In genomic region chr13:98925486-98926212, GRCm38 (mm10) we compare ENCODE assay signal across 9 mouse cellular contexts. TPM values are rescaled to one million over a fixed set of nuclear protein-coding genes. Genes with fewer than 3 reads are reported as not detected.
A peak's percentile ranks its signal among the peaks of the same experiment; 100 is the strongest.
DNase-seq lines count a peak whose midpoint lies in the region; ATAC-seq and TF ChIP-seq lines count a peak whose summit lies in the region.
"Had no signal": no experiment of that assay in that cellular context is flagged by ENCODE, and none has a peak within 500 bp of the region (broad histone marks: within the 10 kb centered on the region; RNA-seq: fewer than 3 reads in every experiment).

No protein-coding gene starts in this region.

- DNase-seq in ES-E14 (ENCODE audit: low read depth, low spot score), result no peak
- DNase-seq in adrenal gland, postnatal 36 days, result peak; percentile 53 to 69
- peak; percentile 59 to 78 for DNase-seq in heart, postnatal 36 days
- DNase-seq in layer of hippocampus, adult 11-12 months (ENCODE audit: low spot score), result peak; percentile 52
- peak; percentile 51 for DNase-seq in thymus, postnatal 14 days

- H3K27ac ChIP-seq in ES-E14 (ENCODE audit: insufficient read depth, low read depth, low read length, poor library complexity, severe bottlenecking), result peak overlapping the region; percentile 34; the same call in 1 of the 2 replicates
- peak overlapping the region; percentile 98 for H3K27ac ChIP-seq in forebrain, embryonic 13.5 days
- peak overlapping the region; percentile 96 for H3K27ac ChIP-seq in lung, embryonic 16.5 days (ENCODE audit: low read length)
- peak overlapping the region; percentile 99 for H3K27ac ChIP-seq in neural tube, embryonic 15.5 days (replicated peaks)

- H3K4me2 ChIP-seq in forebrain, embryonic 13.5 days, result peak overlapping the region; percentile 86
- H3K4me2 ChIP-seq in lung, embryonic 16.5 days (ENCODE audit: low read depth, low read length), result peak overlapping the region; percentile 94
- peak overlapping the region; percentile 75 for H3K4me2 ChIP-seq in neural tube, embryonic 15.5 days

- H3K36me3 ChIP-seq in ES-E14 (ENCODE audit: control insufficient read depth, insufficient read depth, low read length, poor library complexity, severe bottlenecking), result no peaks in the 10 kb centered on the region
- peaks cover 22% of the 10 kb centered on the region for H3K36me3 ChIP-seq in forebrain, embryonic 13.5 days (ENCODE audit: poor library complexity, severe bottlenecking)
- no peaks in the 10 kb centered on the region; the same call in 1 of the 2 replicates for H3K36me3 ChIP-seq in lung, embryonic 16.5 days (ENCODE audit: control insufficient read depth, insufficient read depth, low read length)
- no peaks in the 10 kb centered on the region for H3K36me3 ChIP-seq in neural tube, embryonic 15.5 days

- intact Hi-C loops in heart, postnatal 36 days (cut with DNase I), result loop anchor here (2.0 to 10.0 kb wide), 4 partner anchors 35 to 167 kb away; no protein-coding TSS in a partner anchor

- peak overlapping the region; percentile 96 for H3K9ac ChIP-seq in ES-E14 (ENCODE audit: insufficient read depth, low read depth, low read length, poor library complexity, severe bottlenecking)
- peak overlapping the region; percentile 100 for H3K9ac ChIP-seq in forebrain, embryonic 13.5 days
- H3K9ac ChIP-seq in lung, embryonic 16.5 days (ENCODE audit: low read length), result peak overlapping the region; percentile 100
- H3K9ac ChIP-seq in neural tube, embryonic 15.5 days (replicated peaks), result peak overlapping the region; percentile 100

- H3K9me3 ChIP-seq in ES-E14 (ENCODE audit: control insufficient read depth, insufficient read depth, low read depth, low read length), result no peaks in the 10 kb centered on the region
- 0 out of 2 replicates have a peak, but pooled peaks cover 5% of the 10 kb centered on the region for H3K9me3 ChIP-seq in forebrain, embryonic 13.5 days (replicated peaks)
- H3K9me3 ChIP-seq in lung, embryonic 16.5 days (ENCODE audit: control insufficient read depth, low read length), result no peaks in the 10 kb centered on the region
- H3K9me3 ChIP-seq in neural tube, embryonic 15.5 days (replicated peaks), result no peaks in the 10 kb centered on the region

- peak; percentile 11; the same call in 1 of the 2 replicates for ATAC-seq in forebrain, embryonic 13.5 days
- peak; percentile 74 for ATAC-seq in lung, embryonic 16.5 days (ENCODE audit: low read depth)
- peak; percentile 72 for ATAC-seq in neural tube, embryonic 15.5 days (ENCODE audit: low FRiP score)

- peak overlapping the region; percentile 71 to 95 for H3K4me3 ChIP-seq in ES-E14 (ENCODE audit: insufficient read depth in 1 of 2, low read depth in 1 of 2, low read length in 2 of 2, poor library complexity in 1 of 2, severe bottlenecking in 1 of 2)
- peak overlapping the region; percentile 98 for H3K4me3 ChIP-seq in forebrain, embryonic 13.5 days
- peak overlapping the region; percentile 97 for H3K4me3 ChIP-seq in lung, embryonic 16.5 days (ENCODE audit: low read length)
- peak overlapping the region; percentile 96 for H3K4me3 ChIP-seq in neural tube, embryonic 15.5 days (replicated peaks)

- peaks cover 2 to 4% of the 10 kb centered on the region in 2 experiments; a peak in 2 of 4 replicates for H3K4me1 ChIP-seq in ES-E14 (ENCODE audit: control insufficient read depth in 2 of 2, insufficient read depth in 2 of 2, low read length in 2 of 2, poor library complexity in 1 of 2)
- peaks cover 29% of the 10 kb centered on the region for H3K4me1 ChIP-seq in forebrain, embryonic 13.5 days
- peaks cover 15% of the 10 kb centered on the region for H3K4me1 ChIP-seq in lung, embryonic 16.5 days (replicated peaks; ENCODE audit: control insufficient read depth, insufficient read depth, low read length)
- H3K4me1 ChIP-seq in neural tube, embryonic 15.5 days, result peaks cover 37% of the 10 kb centered on the region

- under 1% methylated on average over 61 of the region's 66 CpGs for WGBS in forebrain, embryonic 13.5 days
- under 1% methylated on average over 61 of the region's 66 CpGs for WGBS in lung, embryonic 16.5 days
- WGBS in neural tube, embryonic 15.5 days, result under 1% methylated on average over 50 of the region's 66 CpGs

- no peaks in the 10 kb centered on the region for H3K27me3 ChIP-seq in forebrain, embryonic 13.5 days
- H3K27me3 ChIP-seq in lung, embryonic 16.5 days (ENCODE audit: control insufficient read depth, insufficient read depth, low read depth, low read length), result no peaks in the 10 kb centered on the region
- no peaks in the 10 kb centered on the region for H3K27me3 ChIP-seq in neural tube, embryonic 15.5 days (replicated peaks)

- in situ Hi-C loops in ES-E14 (cut with MboI; ENCODE audit: low sequenced_read_pairs in 2 of 2, unreplicated experiment in 2 of 2), result no loop called here

TF ChIP-seq in ES-E14, 5 proteins besides CTCF, POLR2A, EP300 and RAD21:
- no peak for TF ChIP-seq ZC3H11A (IDR thresholded peaks at IDR 0.05; ENCODE audit: borderline replicate concordance, low read depth, low read length)
- no peak for TF ChIP-seq ZNF384 (IDR thresholded peaks at IDR 0.05; ENCODE audit: low read depth, low read length)
- no peak for TF ChIP-seq CHD2 (IDR thresholded peaks at IDR 0.05; ENCODE audit: low read depth, low read length)
- TF ChIP-seq HCFC1 (IDR thresholded peaks at IDR 0.05; ENCODE audit: borderline replicate concordance, insufficient read depth, low read length), result no peak
- no peak for TF ChIP-seq MAFK (IDR thresholded peaks at IDR 0.05; ENCODE audit: insufficient read depth, low read depth, low read length)

RNA-seq across cellular contexts. Expression of gene Tnpo1, which starts 0.5 kb away (rescaled TPM):
- total RNA-seq in ES-E14 (2012; rRNA removed), result 133 and 148 TPM in 2 replicates
- total RNA-seq in adrenal gland, postnatal 36 days (2021), result 100 to 1,000 TPM; 129 to 141 TPM
- 62.6 and 74.6 TPM in 2 replicates for polyA plus RNA-seq in forebrain, embryonic 13.5 days (2015; fragmentation: Nextera tagmentation; extraction: Ambion mirVana)
- 10 to 100 TPM; 71.9 to 73.1 TPM for total RNA-seq in heart, postnatal 36 days (2021)
- 48.1 and 51.0 TPM in 2 replicates for polyA plus RNA-seq in lung, embryonic 16.5 days (2015; fragmentation: Nextera tagmentation; extraction: Ambion mirVana)
- 41.1 and 46.6 TPM in 2 replicates for polyA plus RNA-seq in neural tube, embryonic 15.5 days (2015; fragmentation: Nextera tagmentation; extraction: Ambion mirVana)

RNA-seq across cellular contexts. Expression of gene 1700024P04Rik, which starts 58.7 kb away (rescaled TPM):
- total RNA-seq in ES-E14 (2012; rRNA removed), result not detected in 2 replicates
- not detected for total RNA-seq in adrenal gland, postnatal 36 days (2021)
- not detected in 2 replicates for polyA plus RNA-seq in forebrain, embryonic 13.5 days (2015; fragmentation: Nextera tagmentation; extraction: Ambion mirVana)
- not detected for total RNA-seq in heart, postnatal 36 days (2021)
- polyA plus RNA-seq in lung, embryonic 16.5 days (2015; fragmentation: Nextera tagmentation; extraction: Ambion mirVana), result not detected in 2 replicates
- polyA plus RNA-seq in neural tube, embryonic 15.5 days (2015; fragmentation: Nextera tagmentation; extraction: Ambion mirVana), result not detected in 2 replicates
- total RNA-seq: left cerebral cortex, adult 18-20 months had no signal

Comparison
In these comparisons a context has a peak if more than half of its experiments do, and no peak if none do; other contexts are left out.
1. H3K27ac ChIP-seq: peak in every context shown above with its lines; median percentile 99 in neural tube, embryonic 15.5 days; 98 in forebrain, embryonic 13.5 days; 96 in lung, embryonic 16.5 days; 34 in ES-E14.
2. ATAC-seq: peak in every context shown above with its lines; median percentile 74 in lung, embryonic 16.5 days; 72 in neural tube, embryonic 15.5 days; 11 in forebrain, embryonic 13.5 days.